Mouse (Mus musculus): ENCODE results near the gene Gm4763. TPM values are rescaled to one million over a fixed set of nuclear protein-coding genes. Genes with fewer than 3 reads are reported as not detected.
"Not testable (repeated sequence)": the region's sequence is repeated elsewhere in the genome, so short reads cannot be mapped to it uniquely, and the experiment has no call there.

The Gm4763 gene
- not detected for total RNA-seq (2021)

DNA sequence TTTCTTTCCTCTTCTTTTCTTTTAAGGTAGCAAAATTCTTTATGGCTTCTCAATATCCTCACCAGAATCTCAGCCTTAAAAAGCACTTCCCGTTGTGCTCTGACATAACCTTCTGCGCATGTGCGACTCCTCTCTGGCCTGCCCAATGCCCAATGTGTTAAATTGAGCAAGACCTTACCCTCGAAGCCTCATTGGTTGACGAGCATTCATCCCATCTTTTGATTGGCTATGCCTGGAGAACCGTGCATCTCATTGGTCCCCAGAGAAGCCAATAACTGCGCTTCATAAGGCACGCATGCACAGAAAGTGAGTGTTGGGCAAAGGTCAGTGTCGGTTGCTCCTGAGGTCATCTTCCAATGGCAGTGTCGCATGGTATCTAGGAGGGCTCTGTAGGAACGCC is at the start of gene Gm4763:
Gene Gm4763 (minus strand): TSS at position 101 of the 400 bp plus-strand sequence.
- not testable (repeated sequence) for DNase-seq

DNA sequence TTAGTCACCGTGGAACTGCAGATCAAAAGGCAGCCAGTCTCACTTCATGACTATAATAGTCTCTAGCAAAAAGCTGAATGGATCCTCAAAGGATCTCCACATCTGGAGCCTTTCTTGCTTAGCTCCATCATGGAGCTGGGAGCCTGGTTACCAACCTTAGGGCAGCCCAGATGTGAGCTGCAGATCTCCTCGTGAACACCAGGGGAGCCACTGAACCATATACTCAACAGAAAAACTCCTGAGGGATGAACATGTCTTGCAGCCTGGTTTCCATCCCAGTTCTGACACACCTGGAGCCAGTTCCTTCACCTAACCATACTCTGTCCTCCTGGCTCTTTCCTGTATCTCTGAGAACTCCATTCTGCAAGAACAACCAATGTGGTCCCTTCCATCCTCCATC is 49.4 kb upstream of the Gm4763 start:
- no peak for DNase-seq

DNA sequence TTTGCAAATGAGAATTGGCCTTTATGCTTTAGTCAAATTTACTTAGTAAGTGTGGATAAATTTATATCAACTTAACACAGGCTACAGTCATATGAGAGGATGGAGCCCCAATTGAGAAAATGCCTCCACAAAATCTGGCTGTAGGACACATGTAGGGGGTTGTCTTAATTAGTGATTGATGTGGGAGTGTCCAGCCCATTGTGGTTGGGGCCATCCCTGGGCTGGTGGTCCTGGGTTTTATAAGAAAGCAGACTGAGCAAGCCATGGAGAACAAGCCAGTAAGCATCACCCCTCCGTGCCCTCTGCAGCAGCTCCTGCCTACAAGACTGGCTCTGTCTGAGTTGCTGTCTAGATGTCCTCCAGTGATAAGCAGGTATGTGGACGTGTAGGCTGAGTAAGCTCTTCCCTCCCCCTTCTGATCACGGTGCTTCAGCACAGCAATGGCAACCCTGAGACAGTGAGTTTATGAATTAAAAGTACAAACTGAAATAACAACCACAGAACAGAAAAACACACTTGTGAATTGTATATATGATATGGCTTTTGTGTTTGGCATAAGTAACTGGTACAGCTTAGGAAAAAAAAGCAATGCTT is 47.3 kb upstream of the Gm4763 start:
- DNase-seq: no peak

DNA sequence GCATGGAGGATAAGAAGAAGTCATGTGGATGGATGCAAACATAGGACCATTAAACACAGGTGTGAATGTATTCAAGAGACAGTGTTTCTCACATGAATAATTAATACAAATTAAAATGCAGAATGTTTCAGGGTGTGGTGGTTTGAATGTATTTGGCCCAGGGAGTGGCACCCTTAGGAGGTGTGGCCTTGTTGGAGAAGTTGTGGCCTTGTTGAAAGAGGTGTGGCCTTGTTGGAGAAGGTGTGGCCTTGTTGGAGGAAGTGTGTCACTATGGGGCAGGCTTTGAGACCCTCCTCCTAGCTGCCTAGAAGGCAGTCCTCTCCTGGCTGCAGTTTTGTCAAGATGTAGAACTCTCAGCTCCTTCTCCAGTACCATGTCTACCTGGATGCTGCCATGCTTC is 44.7 kb upstream of the Gm4763 start:
- DNase-seq: no peak

DNA sequence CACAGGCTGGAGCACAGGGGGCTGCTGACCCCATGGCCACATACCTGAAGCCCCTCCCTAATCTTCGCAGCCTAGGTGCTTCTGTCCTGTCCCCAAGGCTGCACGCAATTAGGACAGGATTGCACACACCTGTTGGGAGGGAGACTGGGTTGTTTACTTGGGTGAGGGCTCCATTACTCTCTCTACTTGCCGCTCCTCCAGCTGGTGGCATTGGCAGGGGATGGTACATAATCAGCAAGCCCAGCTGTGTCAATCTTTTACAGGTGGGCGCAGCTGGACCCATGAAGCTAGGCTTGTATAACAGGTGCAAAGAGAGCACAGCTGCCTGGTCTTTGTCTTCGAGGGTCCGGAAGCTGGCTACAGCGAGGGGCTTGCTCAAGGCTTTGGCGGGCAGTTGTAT is 35.9 kb upstream of the Gm4763 start:
- DNase-seq: no peak

DNA sequence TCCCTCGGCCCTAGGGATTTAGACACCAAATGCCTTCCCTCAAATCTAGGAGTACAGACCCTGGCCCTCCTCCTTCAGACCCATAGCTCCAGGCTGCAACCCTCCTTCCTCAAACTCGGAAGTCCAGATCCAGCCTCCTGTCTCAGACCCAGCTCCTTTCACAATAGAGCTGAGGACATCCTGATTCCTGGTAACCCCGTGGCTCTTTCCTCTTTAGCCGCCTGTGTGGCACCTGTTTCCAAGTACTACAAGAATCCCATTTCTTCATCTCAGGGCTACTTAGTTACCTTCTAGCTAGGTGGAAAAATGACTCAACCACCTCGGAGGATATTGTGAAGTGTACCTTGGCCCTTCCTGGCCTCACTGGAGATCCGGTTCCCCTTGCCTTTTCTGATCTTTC is 34.5 kb upstream of the Gm4763 start:
- DNase-seq: no peak

DNA sequence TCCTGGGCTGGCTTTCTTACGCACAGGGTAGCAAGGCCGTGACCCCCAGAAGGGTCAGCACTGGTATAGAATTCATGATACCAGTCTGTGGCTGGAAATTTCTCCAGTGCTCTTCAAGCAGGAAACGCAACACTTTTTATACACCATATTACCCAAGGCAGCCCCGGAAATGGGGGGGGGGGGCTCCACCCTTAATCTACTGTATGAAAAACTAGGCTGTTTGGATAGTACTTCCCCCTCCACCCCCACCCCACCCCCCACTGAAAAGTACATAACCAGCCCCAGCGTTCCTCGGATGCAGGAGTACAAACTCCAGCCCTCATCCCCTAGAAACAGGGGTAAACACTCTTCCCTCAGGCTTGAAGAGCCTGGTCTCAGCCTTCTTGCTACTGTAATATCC is 33.5 kb upstream of the Gm4763 start, which contains the start of gene Cd177:
Gene Cd177 (minus strand): TSS at position 101 of the 400 bp plus-strand sequence.
- DNase-seq: no peak

DNA sequence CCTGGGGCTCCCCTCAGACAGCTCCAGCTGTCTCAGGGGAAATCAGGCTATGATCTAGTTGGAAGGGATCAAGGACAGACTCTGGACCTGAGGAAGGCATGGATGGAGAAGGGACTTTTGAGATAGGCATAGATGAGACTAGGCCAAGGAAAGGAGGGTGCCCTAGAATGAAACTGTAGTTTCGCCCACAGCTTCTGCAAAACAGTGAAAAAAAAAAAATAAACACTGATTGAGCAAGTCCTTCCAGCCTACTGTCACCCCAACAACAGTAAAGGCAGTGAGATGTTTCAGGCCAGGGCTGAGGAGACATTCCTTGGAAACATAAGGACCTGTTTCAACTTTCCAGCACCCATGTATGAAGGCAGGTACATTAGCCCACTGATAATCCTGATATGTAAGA is 31.8 kb upstream of the Gm4763 start:
- DNase-seq: no peak

DNA sequence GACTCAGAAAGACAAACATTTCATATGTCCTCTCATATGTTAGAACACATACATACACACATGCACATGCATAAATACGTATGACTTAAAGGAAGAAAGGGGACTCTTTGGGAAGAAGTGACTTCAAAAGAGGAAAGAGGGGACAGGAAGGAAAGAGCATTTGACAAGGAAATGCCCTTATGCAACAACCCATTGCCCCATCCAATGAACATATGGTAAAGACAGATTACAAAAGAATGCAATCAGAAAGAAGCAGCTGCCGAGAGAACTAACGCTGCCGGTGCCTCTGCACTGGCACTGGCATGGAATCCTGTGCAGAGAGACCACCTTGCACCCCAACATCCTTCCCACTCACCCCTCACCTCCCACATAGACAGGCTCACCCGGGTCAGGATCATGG is 26.8 kb upstream of the Gm4763 start:
- DNase-seq: no peak

DNA sequence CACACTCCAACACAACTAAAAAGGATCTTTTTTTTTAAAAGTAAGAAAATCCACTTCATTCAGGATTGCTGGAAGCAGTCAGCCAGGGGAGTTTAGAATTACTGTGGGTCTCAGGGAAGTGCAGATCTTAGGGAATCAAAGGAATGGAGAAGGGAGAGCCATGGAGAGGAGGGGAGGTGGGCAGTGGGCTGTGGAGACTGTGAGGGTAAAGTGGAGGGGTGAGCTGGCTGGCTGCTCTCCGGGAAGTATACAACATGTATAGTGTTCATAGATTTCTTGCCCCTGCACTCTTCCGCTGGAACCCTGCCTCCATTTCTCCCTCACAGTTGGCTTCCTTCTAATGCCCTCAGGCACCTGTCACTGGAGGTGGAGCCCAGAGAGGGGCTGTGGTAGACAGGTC is 24.9 kb upstream of the Gm4763 start:
- DNase-seq: no peak

DNA sequence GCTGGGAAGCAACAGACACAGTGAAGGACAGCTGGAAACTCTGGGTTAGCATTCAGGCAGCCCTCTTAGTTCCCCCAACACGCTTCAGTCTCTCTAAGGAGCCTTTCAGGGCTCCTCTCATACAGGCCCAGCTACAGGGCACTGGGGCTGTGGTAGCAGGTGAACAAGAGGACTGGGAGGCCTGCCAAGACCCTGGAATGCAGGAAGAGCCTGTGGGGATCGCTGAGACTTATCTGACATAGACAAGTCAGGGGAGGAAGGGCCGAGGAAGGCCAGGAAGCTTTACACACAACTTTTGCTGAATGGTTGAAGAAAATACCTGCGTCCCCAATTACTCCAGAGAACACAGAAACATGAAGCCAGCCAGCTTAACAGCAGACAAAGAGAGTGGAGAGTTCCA is 24.0 kb upstream of the Gm4763 start:
- DNase-seq: no peak

DNA sequence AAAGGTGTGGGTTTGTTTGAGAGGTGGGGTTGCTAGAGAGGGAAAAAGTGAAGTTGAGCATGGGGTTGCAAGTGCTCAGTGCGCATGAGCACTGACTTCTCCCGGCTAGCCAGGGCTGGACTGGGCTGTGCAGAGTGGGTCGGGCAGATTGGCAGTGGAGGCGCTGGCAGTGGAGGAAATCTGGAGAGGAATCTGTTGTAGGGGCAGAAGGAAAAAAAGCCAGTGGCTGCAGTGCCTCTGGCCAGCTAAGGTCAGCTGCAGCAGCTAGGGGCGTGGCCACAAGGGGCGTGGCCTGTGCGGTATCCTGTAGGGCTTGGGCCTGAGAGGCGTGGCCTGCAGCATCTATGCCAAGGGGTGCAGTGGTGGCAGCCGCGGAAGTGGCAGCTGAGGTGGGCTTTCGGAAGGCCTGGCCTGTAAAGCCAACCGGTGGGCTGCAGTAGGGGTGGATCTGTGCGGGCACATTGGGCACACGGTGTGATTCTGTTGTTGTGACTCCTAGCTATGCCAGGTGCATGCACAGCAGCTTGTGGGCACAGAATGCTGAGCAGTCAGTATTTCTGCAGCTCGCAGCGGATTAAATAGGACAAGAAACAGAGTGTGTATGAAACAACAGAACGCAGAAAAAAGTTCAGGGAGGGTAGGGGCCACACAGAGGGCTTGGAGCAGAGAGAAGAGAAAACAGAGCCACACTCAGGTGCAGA is 9.4 kb upstream of the Gm4763 start:
- peak; percentile 7 for DNase-seq

DNA sequence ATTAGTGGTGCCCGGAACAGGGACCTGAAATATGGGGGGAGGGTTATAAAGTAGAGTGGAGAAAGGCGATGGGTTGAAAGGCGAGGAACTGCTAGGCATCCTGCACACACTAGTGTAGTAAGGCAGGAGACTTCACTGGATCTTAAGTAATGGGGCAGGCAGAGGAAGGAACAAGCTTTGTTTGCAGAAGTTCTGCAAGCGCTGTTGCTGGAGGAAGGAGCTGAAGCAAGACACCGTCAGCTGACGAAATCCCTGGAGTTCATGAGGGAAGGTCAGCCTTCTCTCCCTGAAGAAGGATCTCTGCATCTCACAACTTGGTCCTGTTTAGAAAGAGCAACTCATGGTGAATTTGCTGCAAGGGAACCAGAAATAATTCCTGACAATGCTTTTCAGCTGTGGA is 11.7 kb downstream of the Gm4763 start:
- DNase-seq: no peak

DNA sequence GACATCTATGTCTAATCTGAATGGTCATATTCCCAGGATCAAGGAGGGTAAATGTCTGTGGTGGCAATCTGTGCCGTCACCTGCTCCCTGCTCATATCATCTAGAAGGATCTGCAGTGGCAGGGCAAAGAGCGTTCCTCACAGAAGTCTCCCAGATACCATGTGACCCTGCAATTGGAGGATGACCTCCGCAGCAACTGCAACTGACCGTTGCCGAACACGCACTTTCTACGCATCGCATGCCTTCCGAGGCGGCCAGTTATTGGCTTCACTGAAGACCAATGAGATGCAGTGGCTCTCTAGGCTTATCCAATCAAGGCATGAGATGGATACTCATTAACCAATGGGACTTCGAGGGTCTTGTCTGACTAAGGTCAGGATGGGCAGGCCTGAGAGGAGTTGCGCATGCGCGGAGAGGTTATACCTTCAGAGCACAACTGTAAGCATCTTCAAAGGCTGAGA is 17.8 kb downstream of the Gm4763 start, which contains the start of gene BC049730:
Gene BC049730 (plus strand): TSS at position 411 of the 461 bp plus-strand sequence.
- no peak for DNase-seq

DNA sequence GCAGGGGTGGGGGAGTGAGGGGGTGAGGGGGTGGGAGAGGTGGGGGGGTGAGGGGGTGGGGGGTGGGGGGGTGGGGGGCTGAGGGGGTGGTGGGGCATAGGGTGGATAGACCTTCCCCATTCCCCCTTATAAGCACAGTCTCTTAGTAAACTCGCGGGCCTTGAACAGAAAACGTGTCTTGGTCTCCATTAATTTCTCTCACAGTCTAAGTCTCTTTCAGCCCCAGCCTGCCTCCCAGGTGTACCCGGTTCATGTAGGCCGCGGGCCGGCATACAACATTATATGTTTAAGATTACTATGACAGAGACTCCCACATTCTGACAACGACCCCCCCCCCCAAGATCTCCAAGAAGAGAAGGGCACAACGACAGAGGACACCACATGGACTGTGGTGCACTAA is 23.9 kb downstream of the Gm4763 start:
- DNase-seq: not testable (repeated sequence)

DNA sequence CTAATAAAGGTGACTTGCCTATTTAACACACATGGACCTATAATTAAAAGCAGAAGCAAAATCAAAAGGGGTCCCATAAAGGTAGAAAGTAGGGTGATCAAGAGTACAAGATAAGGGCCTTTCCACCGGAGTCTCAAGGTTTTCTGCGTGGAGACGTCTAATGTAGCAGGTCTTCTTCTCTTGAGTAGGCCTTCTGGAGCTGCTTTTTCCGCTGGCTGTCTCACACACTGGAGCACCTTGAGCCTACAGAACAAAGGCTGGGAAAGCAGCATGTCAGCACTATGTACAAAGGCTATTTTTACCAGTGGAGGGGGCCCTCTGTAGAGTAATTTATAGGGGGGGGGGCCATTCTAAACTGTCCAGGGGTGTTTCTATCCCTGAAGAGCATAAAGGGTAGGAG is 28.8 kb downstream of the Gm4763 start:
- DNase-seq: not testable (repeated sequence)

DNA sequence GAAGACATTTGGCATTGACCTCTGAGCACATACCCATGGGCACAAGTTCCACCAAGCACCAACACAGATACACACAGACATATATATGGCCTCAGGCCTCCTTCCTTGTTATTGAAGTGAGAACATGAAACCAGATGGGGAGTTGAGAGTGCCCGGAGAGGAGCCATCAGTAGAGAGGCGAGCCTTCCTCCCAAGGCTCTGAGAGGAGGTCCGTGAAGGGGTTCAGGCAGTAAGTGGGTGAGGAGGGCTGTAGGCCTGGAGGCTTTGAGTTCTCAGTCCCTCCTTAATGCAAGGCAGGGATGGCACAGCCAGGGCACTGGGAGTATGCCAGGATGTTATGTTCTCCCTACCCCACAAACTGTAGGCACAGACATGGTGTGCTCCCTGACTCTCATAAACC is 34.0 kb downstream of the Gm4763 start:
- not testable (repeated sequence) for DNase-seq

DNA sequence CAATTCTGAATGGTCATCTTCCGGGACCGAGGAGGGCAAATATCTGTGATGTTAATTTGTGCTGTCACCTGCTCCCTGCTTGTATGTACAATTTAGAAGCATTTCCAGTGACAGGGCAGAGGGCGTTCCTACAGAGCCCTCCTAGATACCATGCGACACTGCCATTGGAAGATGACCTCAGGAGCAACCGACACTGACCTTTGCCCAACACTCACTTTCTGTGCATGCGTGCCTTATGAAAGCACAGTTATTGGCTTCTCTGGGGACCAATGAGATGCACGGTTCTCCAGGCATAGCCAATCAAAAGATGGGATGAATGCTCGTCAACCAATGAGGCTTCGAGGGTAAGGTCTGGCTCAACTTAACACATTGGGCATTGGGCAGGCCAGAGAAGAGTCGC is 39.2 kb downstream of the Gm4763 start:
- DNase-seq: not testable (repeated sequence)

DNA sequence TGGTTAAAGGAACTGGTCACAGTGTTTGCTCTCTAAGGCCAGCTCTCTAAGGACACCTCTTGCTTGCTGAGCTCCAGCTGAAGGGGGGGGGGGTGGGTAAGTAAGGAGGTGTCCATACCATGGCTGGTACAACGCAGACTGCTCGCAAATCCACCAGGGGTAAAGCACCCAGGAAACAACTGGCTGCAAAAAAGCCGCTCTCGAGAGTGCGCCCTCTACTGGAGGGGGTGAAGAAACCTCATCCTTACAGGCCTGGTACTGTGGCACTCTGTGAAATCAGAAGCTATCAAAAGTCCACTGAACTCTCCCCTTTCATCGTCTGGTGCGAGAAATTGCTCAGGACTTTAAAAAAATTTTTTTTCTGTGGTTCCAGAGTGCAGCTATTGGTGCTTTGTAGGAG is 42.6 kb downstream of the Gm4763 start:
- DNase-seq: not testable (repeated sequence)

DNA sequence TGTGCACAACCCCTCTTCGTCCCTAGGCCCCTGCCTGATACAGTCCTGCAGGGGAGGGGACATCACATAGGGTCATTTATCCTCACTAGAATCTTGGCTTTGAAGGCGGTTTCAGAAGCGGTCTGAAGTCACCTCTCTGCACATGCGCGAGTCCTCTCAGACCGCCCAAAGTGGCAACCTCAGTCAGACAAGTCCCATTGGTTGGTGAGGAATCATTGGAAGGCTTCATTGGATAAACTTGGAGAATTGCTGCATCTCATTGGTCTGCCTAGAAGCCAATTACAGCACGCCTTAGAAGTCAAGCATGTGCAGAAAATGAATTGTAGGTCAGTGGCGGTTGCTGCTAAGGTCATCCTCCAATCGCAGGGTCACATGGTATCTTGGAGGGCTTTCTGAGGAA is 50.1 kb downstream of the Gm4763 start, which contains the start of gene Tex101:
Gene Tex101 (minus strand): TSS at position 101 of the 400 bp plus-strand sequence.
- DNase-seq: no peak

DNA sequence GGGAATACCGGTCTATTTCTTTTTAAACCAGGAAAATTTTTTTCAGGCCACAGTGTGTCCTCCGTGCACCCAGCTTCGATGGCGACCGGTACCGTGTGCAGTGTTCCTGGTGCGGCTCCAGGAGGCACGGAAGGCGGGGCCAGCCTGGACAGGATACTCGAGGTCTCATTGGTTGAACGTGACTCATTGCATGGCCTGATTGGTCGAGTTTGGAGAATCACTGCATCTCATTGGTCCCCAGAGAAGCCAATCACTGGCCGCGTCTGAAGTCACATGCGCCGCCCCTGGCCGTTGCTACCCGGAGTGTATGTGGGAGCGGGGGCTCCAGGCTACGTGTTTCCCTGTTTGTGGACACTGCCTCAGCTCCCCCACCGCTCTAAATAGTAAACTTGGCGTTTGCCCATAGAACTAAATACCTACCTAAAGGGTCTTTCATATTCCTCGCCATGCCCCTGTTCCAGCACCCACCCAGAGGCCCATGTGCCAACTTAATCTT is 54.7 kb downstream of the Gm4763 start:
- no peak for DNase-seq

Measured in heart, postnatal 4 days (tissue).